21 mouse cellular contexts compared by ENCODE assay signal in genomic region chr13:92261329-92261728, GRCm38 (mm10). TPM values are rescaled to one million over a fixed set of nuclear protein-coding genes. Genes with fewer than 3 reads are reported as not detected.
"Had no signal": no experiment of that assay in that cellular context is flagged by ENCODE, and none has a peak within 500 bp of the region (broad histone marks: within the 10 kb centered on the region; RNA-seq: fewer than 3 reads in every experiment).

No protein-coding gene starts in this region.

- H3K27ac ChIP-seq: neural tube, embryonic 13.5 days; neural tube, embryonic 15.5 days; stomach, embryonic 15.5 days; stomach, postnatal 0 days had no signal

- H3K9me3 ChIP-seq: neural tube, embryonic 13.5 days; neural tube, embryonic 15.5 days; stomach, embryonic 15.5 days had no signal

- H3K4me1 ChIP-seq: neural tube, embryonic 13.5 days; neural tube, embryonic 15.5 days; stomach, embryonic 15.5 days had no signal

- DNase-seq: retina, postnatal 1 day; right cerebral cortex, adult 18-20 months; right cerebral cortex, postnatal 14 days; right cerebral cortex, postnatal 25 days; right cerebral cortex, postnatal 4 days; spleen, adult 18-20 months; thymus, adult 18-20 months; thymus, adult 2 months; thymus, postnatal 14 days; thymus, postnatal 25 days; thymus, postnatal 36 days; thymus, postnatal 4 days had no signal

- H3K36me3 ChIP-seq: neural tube, embryonic 15.5 days had no signal

- H3K27me3 ChIP-seq: neural tube, embryonic 13.5 days; neural tube, embryonic 15.5 days; stomach, embryonic 15.5 days had no signal

- H3K4me3 ChIP-seq: neural tube, embryonic 13.5 days; neural tube, embryonic 15.5 days; stomach, embryonic 15.5 days had no signal

RNA-seq across cellular contexts. Expression of gene Gm20379, which starts 44.5 kb away (rescaled TPM):
- total RNA-seq: neutrophil, adult 5-6 weeks had no signal
- polyA plus RNA-seq: small intestine, adult 2 months; spleen, adult 2 months; testis, adult 2 months; thymus, adult 2 months; urinary bladder, adult 2 months had no signal
